In the genomic region with DNA sequence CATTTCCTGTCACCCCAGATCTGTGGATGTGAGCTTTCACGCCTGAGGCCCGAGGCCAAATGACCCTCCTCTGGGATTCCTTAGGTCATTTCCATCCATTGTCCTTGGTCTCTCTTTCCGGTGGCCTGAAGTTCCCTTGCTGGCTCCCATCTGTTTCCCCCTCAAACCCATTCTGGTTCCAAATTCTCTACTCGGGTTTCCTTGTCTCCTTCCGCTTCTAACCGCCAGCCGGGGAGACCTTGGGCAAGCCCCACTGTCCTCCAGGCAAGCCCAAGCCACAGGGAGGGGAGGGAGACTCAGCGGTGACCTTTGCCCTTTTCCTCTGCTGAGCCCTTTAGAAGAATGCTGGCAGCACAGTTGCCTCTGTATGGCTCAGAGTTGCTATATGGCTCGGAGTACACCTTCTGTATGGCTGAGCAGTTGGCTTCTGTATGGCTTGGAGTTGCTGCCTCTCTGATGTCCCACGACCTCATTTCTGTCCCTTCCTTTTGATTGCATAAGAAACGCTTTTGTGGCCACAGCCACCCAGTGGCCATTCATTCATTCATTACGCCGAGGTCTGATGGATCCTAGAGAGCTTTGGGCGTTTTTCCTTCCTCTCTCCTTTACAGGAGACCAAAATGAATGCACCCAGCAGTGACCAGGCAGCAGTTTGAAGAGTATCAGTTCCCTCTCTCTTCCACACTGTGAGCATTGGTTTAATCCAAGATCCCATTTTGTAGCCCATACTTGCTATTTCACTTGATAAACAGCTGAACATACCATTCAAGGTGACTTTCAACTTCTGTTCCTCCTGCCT, we compare ENCODE assay signal across 9 mouse cellular contexts. TPM values are rescaled to one million over a fixed set of nuclear protein-coding genes. Genes with fewer than 3 reads are reported as not detected.
DNase-seq lines count a peak whose midpoint lies in the region; ATAC-seq lines count a peak whose summit lies in the region.
"Had no signal": no experiment of that assay in that cellular context is flagged by ENCODE, and none has a peak within 500 bp of the region (broad histone marks: within the 10 kb centered on the region; RNA-seq: fewer than 3 reads in every experiment).

No protein-coding gene starts in this region.

- no peak overlapping the region for H3K27ac ChIP-seq in hindbrain, embryonic 11.5 days (ENCODE audit: low read depth, low read length)
- no peak overlapping the region for H3K27ac ChIP-seq in hindbrain, embryonic 16.5 days (ENCODE audit: low read depth, low read length)
- H3K27ac ChIP-seq in heart, embryonic 15.5 days = peak overlapping the region; percentile 22; the same call in 1 of the 2 replicates
- H3K27ac ChIP-seq in limb, embryonic 10.5 days = peak overlapping the region; percentile 38
- H3K27ac ChIP-seq in stomach, embryonic 15.5 days = no peak overlapping the region
- no peak overlapping the region for H3K27ac ChIP-seq in forebrain, embryonic 16.5 days (ENCODE audit: low read length)
- H3K27ac ChIP-seq: embryonic facial prominence, embryonic 12.5 days had no signal

- H3K4me2 ChIP-seq in hindbrain, embryonic 11.5 days (replicated peaks; ENCODE audit: low read depth, low read length) = no peak overlapping the region
- no peak overlapping the region for H3K4me2 ChIP-seq in hindbrain, embryonic 16.5 days (ENCODE audit: low read length)
- H3K4me2 ChIP-seq in heart, embryonic 15.5 days = no peak overlapping the region
- H3K4me2 ChIP-seq in stomach, embryonic 15.5 days = no peak overlapping the region
- H3K4me2 ChIP-seq in forebrain, embryonic 16.5 days (ENCODE audit: low read length) = no peak overlapping the region
- H3K4me2 ChIP-seq: embryonic facial prominence, embryonic 12.5 days had no signal

- peak; percentile 36 for DNase-seq in hindbrain, embryonic 11.5 days (ENCODE audit: low spot score)
- no peak for DNase-seq in limb, embryonic 10.5 days (ENCODE audit: low spot score)
- DNase-seq in frontal cortex, postnatal 36 days (ENCODE audit: low spot score in 2 of 2) = no peak
- DNase-seq in gastrocnemius, postnatal 4 days (ENCODE audit: low spot score in 2 of 2) = no peak

- no peak overlapping the region for H3K9ac ChIP-seq in hindbrain, embryonic 11.5 days (ENCODE audit: low read depth, low read length)
- no peak overlapping the region for H3K9ac ChIP-seq in hindbrain, embryonic 16.5 days (ENCODE audit: low read depth, low read length)
- H3K9ac ChIP-seq in heart, embryonic 15.5 days = no peak overlapping the region
- H3K9ac ChIP-seq in stomach, embryonic 15.5 days = no peak overlapping the region
- no peak overlapping the region for H3K9ac ChIP-seq in forebrain, embryonic 16.5 days (replicated peaks; ENCODE audit: low read depth, low read length)
- H3K9ac ChIP-seq: embryonic facial prominence, embryonic 12.5 days had no signal

- H3K4me1 ChIP-seq in hindbrain, embryonic 11.5 days (replicated peaks; ENCODE audit: control insufficient read depth, insufficient read depth, low read length) = peaks cover 4% of the 10 kb centered on the region; the same call in 1 of the 2 replicates
- no peaks in the 10 kb centered on the region for H3K4me1 ChIP-seq in hindbrain, embryonic 16.5 days (ENCODE audit: control insufficient read depth, insufficient read depth, low read depth, low read length)
- H3K4me1 ChIP-seq in heart, embryonic 15.5 days (replicated peaks) = peaks cover 10% of the 10 kb centered on the region; the same call in 1 of the 2 replicates
- peaks cover 53% of the 10 kb centered on the region for H3K4me1 ChIP-seq in limb, embryonic 10.5 days
- H3K4me1 ChIP-seq in stomach, embryonic 15.5 days = peaks cover 19% of the 10 kb centered on the region; the same call in 1 of the 2 replicates
- no peaks in the 10 kb centered on the region for H3K4me1 ChIP-seq in forebrain, embryonic 16.5 days (replicated peaks; ENCODE audit: control insufficient read depth, insufficient read depth, low read length)

- ATAC-seq in hindbrain, embryonic 11.5 days (ENCODE audit: low FRiP score) = no peak
- no peak for ATAC-seq in hindbrain, embryonic 16.5 days
- 0 out of 2 replicates have a peak, but pooled peaks have one; percentile 12 for ATAC-seq in heart, embryonic 15.5 days (replicated peaks; ENCODE audit: insufficient number of reproducible peaks, insufficient read depth, low FRiP score, low read depth)
- ATAC-seq in stomach, embryonic 15.5 days (ENCODE audit: insufficient read depth, low FRiP score, low read depth) = peak; percentile 41; the same call in 1 of the 2 replicates
- no peak for ATAC-seq in forebrain, embryonic 16.5 days

- no peaks in the 10 kb centered on the region for H3K36me3 ChIP-seq in hindbrain, embryonic 11.5 days (ENCODE audit: control insufficient read depth, insufficient read depth, low read length)
- H3K36me3 ChIP-seq in hindbrain, embryonic 16.5 days (ENCODE audit: control insufficient read depth, insufficient read depth, low read length) = no peaks in the 10 kb centered on the region
- H3K36me3 ChIP-seq in heart, embryonic 15.5 days = no peaks in the 10 kb centered on the region
- H3K36me3 ChIP-seq in limb, embryonic 10.5 days = no peaks in the 10 kb centered on the region
- H3K36me3 ChIP-seq in stomach, embryonic 15.5 days = no peaks in the 10 kb centered on the region
- H3K36me3 ChIP-seq in forebrain, embryonic 16.5 days (ENCODE audit: control insufficient read depth, insufficient read depth) = no peaks in the 10 kb centered on the region
- H3K36me3 ChIP-seq: embryonic facial prominence, embryonic 12.5 days had no signal

- no peaks in the 10 kb centered on the region for H3K27me3 ChIP-seq in hindbrain, embryonic 11.5 days (ENCODE audit: control insufficient read depth, insufficient read depth, low read length)
- no peaks in the 10 kb centered on the region for H3K27me3 ChIP-seq in hindbrain, embryonic 16.5 days (replicated peaks; ENCODE audit: control insufficient read depth, insufficient read depth, low read length)
- no peaks in the 10 kb centered on the region for H3K27me3 ChIP-seq in heart, embryonic 15.5 days
- H3K27me3 ChIP-seq in limb, embryonic 10.5 days (ENCODE audit: low read depth, poor library complexity, severe bottlenecking) = no peaks in the 10 kb centered on the region
- H3K27me3 ChIP-seq in stomach, embryonic 15.5 days (replicated peaks) = no peaks in the 10 kb centered on the region
- H3K27me3 ChIP-seq in forebrain, embryonic 16.5 days (replicated peaks; ENCODE audit: control insufficient read depth, insufficient read depth, low read length) = no peaks in the 10 kb centered on the region
- H3K27me3 ChIP-seq: embryonic facial prominence, embryonic 12.5 days had no signal

- H3K9me3 ChIP-seq in hindbrain, embryonic 11.5 days (ENCODE audit: control insufficient read depth, low read length) = no peaks in the 10 kb centered on the region
- no peaks in the 10 kb centered on the region for H3K9me3 ChIP-seq in hindbrain, embryonic 16.5 days (ENCODE audit: control insufficient read depth, low read length)
- no peaks in the 10 kb centered on the region for H3K9me3 ChIP-seq in heart, embryonic 15.5 days (replicated peaks)
- H3K9me3 ChIP-seq in limb, embryonic 10.5 days (replicated peaks) = no peaks in the 10 kb centered on the region
- H3K9me3 ChIP-seq in stomach, embryonic 15.5 days = no peaks in the 10 kb centered on the region
- H3K9me3 ChIP-seq in forebrain, embryonic 16.5 days (ENCODE audit: control insufficient read depth, low read length) = no peaks in the 10 kb centered on the region
- H3K9me3 ChIP-seq: embryonic facial prominence, embryonic 12.5 days had no signal

- WGBS in hindbrain, embryonic 11.5 days = 29% methylated on average over 14 of the region's 14 CpGs
- WGBS in hindbrain, embryonic 16.5 days = 35% methylated on average over 14 of the region's 14 CpGs
- 46% methylated on average over 14 of the region's 14 CpGs for WGBS in heart, embryonic 15.5 days
- WGBS in limb, embryonic 10.5 days = 48% methylated on average over 14 of the region's 14 CpGs
- 43% methylated on average over 14 of the region's 14 CpGs for WGBS in stomach, embryonic 15.5 days
- 44% methylated on average over 14 of the region's 14 CpGs for WGBS in forebrain, embryonic 16.5 days

- H3K4me3 ChIP-seq in hindbrain, embryonic 11.5 days (ENCODE audit: low read depth, low read length) = no peak overlapping the region
- H3K4me3 ChIP-seq in hindbrain, embryonic 16.5 days (ENCODE audit: low read length) = no peak overlapping the region
- H3K4me3 ChIP-seq in heart, embryonic 15.5 days = no peak overlapping the region
- no peak overlapping the region for H3K4me3 ChIP-seq in limb, embryonic 10.5 days
- H3K4me3 ChIP-seq in stomach, embryonic 15.5 days (replicated peaks) = no peak overlapping the region
- no peak overlapping the region for H3K4me3 ChIP-seq in forebrain, embryonic 16.5 days (replicated peaks; ENCODE audit: low read length)
- H3K4me3 ChIP-seq: embryonic facial prominence, embryonic 12.5 days had no signal

RNA-seq across cellular contexts. Expression of a gene that starts 11.5 kb away (rescaled TPM):
- 4.3 and 5.6 TPM in 2 replicates for polyA plus RNA-seq in hindbrain, embryonic 11.5 days (2014; fragmentation: Nextera tagmentation; extraction: Ambion mirVana)
- 3.0 and 3.9 TPM in 2 replicates for polyA plus RNA-seq in hindbrain, embryonic 16.5 days (2015; fragmentation: Nextera tagmentation; extraction: Ambion mirVana)
- 11.6 and 16.0 TPM in 2 replicates for polyA plus RNA-seq in heart, embryonic 15.5 days (2015; fragmentation: Nextera tagmentation; extraction: Ambion mirVana)
- 14.4 and 20.4 TPM in 2 replicates for polyA plus RNA-seq in limb, embryonic 10.5 days (2016; fragmentation: Nextera tagmentation; extraction: Ambion mirVana)
- polyA plus RNA-seq in stomach, embryonic 15.5 days (2015; fragmentation: Nextera tagmentation; extraction: Ambion mirVana) = 19.6 and 20.8 TPM in 2 replicates
- 2.9 and 3.3 TPM in 2 replicates for polyA plus RNA-seq in forebrain, embryonic 16.5 days (2015; fragmentation: Nextera tagmentation; extraction: Ambion mirVana)
- total RNA-seq in gastrocnemius, postnatal 4 days (2021) = 10 to 100 TPM; 18.0 to 20.0 TPM

Comparison
In these comparisons a context has a peak if more than half of its experiments do, and no peak if none do; other contexts are left out.
1. ATAC-seq: peak in heart, embryonic 15.5 days (single experiment) and stomach, embryonic 15.5 days (single experiment); none in hindbrain, embryonic 11.5 days (single experiment), hindbrain, embryonic 16.5 days (single experiment) and forebrain, embryonic 16.5 days (single experiment).
2. H3K27ac ChIP-seq: peak in heart, embryonic 15.5 days (single experiment) and limb, embryonic 10.5 days (single experiment); none in hindbrain, embryonic 11.5 days (single experiment), hindbrain, embryonic 16.5 days (single experiment), stomach, embryonic 15.5 days (single experiment) and forebrain, embryonic 16.5 days (single experiment).